Mouse (Mus musculus): ENCODE results near the gene Ms4a4a. TPM values are rescaled to one million over a fixed set of nuclear protein-coding genes. Genes with fewer than 3 reads are reported as not detected.
"Not testable (repeated sequence)": the region's sequence is repeated elsewhere in the genome, so short reads cannot be mapped to it uniquely, and the experiment has no call there.

Ms4a4a gene
- total and polyA plus RNA-seq, 3 experiments = 0.29 TPM; not detected in 2

GRCm38 (mm10) chr19:11414084-11414483, 38.8 kb downstream of the Ms4a4a start:
- no peak for DNase-seq (ENCODE audit: extremely low read depth)
- Histone ChIP-seq H3K36me3 (replicated peaks in 1 of 2; ENCODE audit: control insufficient read depth in 1 of 2, insufficient read depth in 1 of 2, low read length in 1 of 2) (no peaks in the 10 kb centered on the region), H3K79me2 (replicated peaks; ENCODE audit: control insufficient read depth, extremely low read depth, insufficient read depth, poor library complexity, severe bottlenecking) (no peaks in the 10 kb centered on the region), H3K27ac (ENCODE audit: insufficient read depth, low read depth) (no peak overlapping the region), H3K9ac (ENCODE audit: insufficient read depth, low read depth) (no peak overlapping the region), H3K4me1 (ENCODE audit: control insufficient read depth in 1 of 2, insufficient read depth in 2 of 2) (no peaks in the 10 kb centered on the region), H3K9me3 (replicated peaks; ENCODE audit: low read length) (no peaks in the 10 kb centered on the region), H3K27me3 (replicated peaks) (no peaks in the 10 kb centered on the region), H3K4me2 (ENCODE audit: insufficient read depth, low read depth, poor library complexity, severe bottlenecking) (no peak overlapping the region), H3K4me3 (replicated peaks in 1 of 3; ENCODE audit: low read depth in 2 of 3, low read length in 2 of 3, poor library complexity in 1 of 3) (no peak overlapping the region)
- TF ChIP-seq RAD21 (IDR thresholded peaks at IDR 0.05; ENCODE audit: low read depth, low read length) = no peak
- no peak for TF ChIP-seq ZKSCAN1 (IDR thresholded peaks at IDR 0.05; ENCODE audit: borderline replicate concordance, low read depth, low read length)
- no peak for TF ChIP-seq POLR2AphosphoS2 (IDR thresholded peaks at IDR 0.05; ENCODE audit: low read depth, low read length)
- TF ChIP-seq GABPA (IDR thresholded peaks at IDR 0.05; ENCODE audit: insufficient replicate concordance, low read depth, low read length) = no peak
- TF ChIP-seq ZMIZ1 (IDR thresholded peaks at IDR 0.05; ENCODE audit: low read depth, low read length) = no peak
- no peak for TF ChIP-seq TCF12 (IDR thresholded peaks at IDR 0.05; ENCODE audit: low read depth, low read length)
- no peak for TF ChIP-seq E2F4 (IDR thresholded peaks at IDR 0.05; ENCODE audit: insufficient replicate concordance, low read depth, low read length)
- dilution Hi-C loops (cut with MboI; ENCODE audit: extremely low pct_ligation_motif_present, extremely low pct_unique_long_range_greater_than_20kb, low sequenced_read_pairs) (no loop called here), in situ Hi-C loops (cut with MboI; ENCODE audit: low pct_ligation_motif_present, low pct_unique_long_range_greater_than_20kb, low sequenced_read_pairs) (no loop called here)

GRCm38 (mm10) chr19:11415581-11415980, 40.3 kb downstream of the Ms4a4a start:
- dilution Hi-C loops (cut with MboI; ENCODE audit: extremely low pct_ligation_motif_present, extremely low pct_unique_long_range_greater_than_20kb, low sequenced_read_pairs) (no loop called here), in situ Hi-C loops (cut with MboI; ENCODE audit: low pct_ligation_motif_present, low pct_unique_long_range_greater_than_20kb, low sequenced_read_pairs) (no loop called here)
- H3K4me1 ChIP-seq (ENCODE audit: control insufficient read depth in 1 of 2, insufficient read depth in 2 of 2) = no peaks in the 10 kb centered on the region
- H3K9me3 ChIP-seq (replicated peaks; ENCODE audit: low read length) = no peaks in the 10 kb centered on the region
- TF ChIP-seq JUND (conservative IDR thresholded peaks at IDR 0.05; ENCODE audit: low read depth, low read length) = no peak
- TF ChIP-seq JUN (IDR thresholded peaks at IDR 0.05; ENCODE audit: insufficient read depth, low read depth, low read length) = no peak
- no peak for TF ChIP-seq CTCF (conservative IDR thresholded peaks at IDR 0.05 in 1 of 2, IDR thresholded peaks at IDR 0.05 in 1 of 2; ENCODE audit: low read depth in 2 of 2, low read length in 2 of 2)
- no peak for TF ChIP-seq MAZ (IDR thresholded peaks at IDR 0.05; ENCODE audit: low read depth, low read length)
- no peak for TF ChIP-seq MAFK (IDR thresholded peaks at IDR 0.05; ENCODE audit: insufficient replicate concordance, low read length)
- TF ChIP-seq GABPA (IDR thresholded peaks at IDR 0.05; ENCODE audit: insufficient replicate concordance, low read depth, low read length) = no peak
- TF ChIP-seq ETS1 (conservative IDR thresholded peaks at IDR 0.05; ENCODE audit: low read depth, low read length) = no peak
- no peak for TF ChIP-seq EP300 (IDR thresholded peaks at IDR 0.05; ENCODE audit: low read length)
- no peak for TF ChIP-seq ZKSCAN1 (IDR thresholded peaks at IDR 0.05; ENCODE audit: borderline replicate concordance, low read depth, low read length)
- TF ChIP-seq SIN3A (IDR thresholded peaks at IDR 0.05; ENCODE audit: low read length) = no peak
- no peak for TF ChIP-seq IRF4 (IDR thresholded peaks at IDR 0.05; ENCODE audit: low read depth, low read length)
- TF ChIP-seq MYC (IDR thresholded peaks at IDR 0.05; ENCODE audit: low read depth, low read length) = no peak
- no peak for TF ChIP-seq ZNF384 (IDR thresholded peaks at IDR 0.05; ENCODE audit: low read depth, low read length)
- TF ChIP-seq RAD21 (IDR thresholded peaks at IDR 0.05; ENCODE audit: low read depth, low read length) = no peak
- no peaks in the 10 kb centered on the region for H3K27me3 ChIP-seq (replicated peaks)
- DNase-seq (ENCODE audit: extremely low read depth) = no peak
- H3K9ac ChIP-seq (ENCODE audit: insufficient read depth, low read depth) = no peak overlapping the region
- no peak overlapping the region for H3K4me2 ChIP-seq (ENCODE audit: insufficient read depth, low read depth, poor library complexity, severe bottlenecking)
- no peak overlapping the region for H3K27ac ChIP-seq (ENCODE audit: insufficient read depth, low read depth)
- H3K4me3 ChIP-seq (replicated peaks in 1 of 3; ENCODE audit: low read depth in 2 of 3, low read length in 2 of 3, poor library complexity in 1 of 3) = no peak overlapping the region
- H3K36me3 ChIP-seq (replicated peaks in 1 of 2; ENCODE audit: control insufficient read depth in 1 of 2, insufficient read depth in 1 of 2, low read length in 1 of 2) = no peaks in the 10 kb centered on the region
- no peaks in the 10 kb centered on the region for H3K79me2 ChIP-seq (replicated peaks; ENCODE audit: control insufficient read depth, extremely low read depth, insufficient read depth, poor library complexity, severe bottlenecking)

GRCm38 (mm10) chr19:11418865-11419264, 43.5 kb downstream of the Ms4a4a start:
- H3K4me3 ChIP-seq (replicated peaks in 1 of 3; ENCODE audit: low read depth in 2 of 3, low read length in 2 of 3, poor library complexity in 1 of 3); H3K9ac ChIP-seq (ENCODE audit: insufficient read depth, low read depth); H3K79me2 ChIP-seq (replicated peaks; ENCODE audit: control insufficient read depth, extremely low read depth, insufficient read depth, poor library complexity, severe bottlenecking); H3K4me1 ChIP-seq (ENCODE audit: control insufficient read depth in 1 of 2, insufficient read depth in 2 of 2); H3K4me2 ChIP-seq (ENCODE audit: insufficient read depth, low read depth, poor library complexity, severe bottlenecking); H3K27me3 ChIP-seq (replicated peaks); dilution Hi-C loops (cut with MboI; ENCODE audit: extremely low pct_ligation_motif_present, extremely low pct_unique_long_range_greater_than_20kb, low sequenced_read_pairs); DNase-seq (ENCODE audit: extremely low read depth); H3K9me3 ChIP-seq (replicated peaks; ENCODE audit: low read length); in situ Hi-C loops (cut with MboI; ENCODE audit: low pct_ligation_motif_present, low pct_unique_long_range_greater_than_20kb, low sequenced_read_pairs); H3K36me3 ChIP-seq (replicated peaks in 1 of 2; ENCODE audit: control insufficient read depth in 1 of 2, insufficient read depth in 1 of 2, low read length in 1 of 2); H3K27ac ChIP-seq (ENCODE audit: insufficient read depth, low read depth): not testable (repeated sequence)

GRCm38 (mm10) chr19:11431209-11431608, 55.9 kb downstream of the Ms4a4a start:
- DNase-seq (ENCODE audit: extremely low read depth); H3K36me3 ChIP-seq (replicated peaks in 1 of 2; ENCODE audit: control insufficient read depth in 1 of 2, insufficient read depth in 1 of 2, low read length in 1 of 2); dilution Hi-C loops (cut with MboI; ENCODE audit: extremely low pct_ligation_motif_present, extremely low pct_unique_long_range_greater_than_20kb, low sequenced_read_pairs); in situ Hi-C loops (cut with MboI; ENCODE audit: low pct_ligation_motif_present, low pct_unique_long_range_greater_than_20kb, low sequenced_read_pairs); H3K9me3 ChIP-seq (replicated peaks; ENCODE audit: low read length); H3K79me2 ChIP-seq (replicated peaks; ENCODE audit: control insufficient read depth, extremely low read depth, insufficient read depth, poor library complexity, severe bottlenecking); H3K9ac ChIP-seq (ENCODE audit: insufficient read depth, low read depth); H3K27ac ChIP-seq (ENCODE audit: insufficient read depth, low read depth); H3K4me1 ChIP-seq (ENCODE audit: control insufficient read depth in 1 of 2, insufficient read depth in 2 of 2); H3K27me3 ChIP-seq (replicated peaks); H3K4me2 ChIP-seq (ENCODE audit: insufficient read depth, low read depth, poor library complexity, severe bottlenecking); H3K4me3 ChIP-seq (replicated peaks in 1 of 3; ENCODE audit: low read depth in 2 of 3, low read length in 2 of 3, poor library complexity in 1 of 3): not testable (repeated sequence)
